Mouse (Mus musculus): ENCODE data around the gene Apoc3.

- TF ChIP-seq CHD2 (IDR thresholded peaks at IDR 0.05; ENCODE audit: low read depth, low read length) (no peak), ZNF384 (IDR thresholded peaks at IDR 0.05; ENCODE audit: low read depth, low read length) (no peak), ZC3H11A (IDR thresholded peaks at IDR 0.05; ENCODE audit: borderline replicate concordance, low read depth, low read length) (no peak), HCFC1 (IDR thresholded peaks at IDR 0.05; ENCODE audit: borderline replicate concordance, insufficient read depth, low read length) (no peak)
Observed at GRCm38 (mm10) chr9:46208401-46208974, 26.9 kb downstream of the Apoc3 start.
